In the genomic region with DNA sequence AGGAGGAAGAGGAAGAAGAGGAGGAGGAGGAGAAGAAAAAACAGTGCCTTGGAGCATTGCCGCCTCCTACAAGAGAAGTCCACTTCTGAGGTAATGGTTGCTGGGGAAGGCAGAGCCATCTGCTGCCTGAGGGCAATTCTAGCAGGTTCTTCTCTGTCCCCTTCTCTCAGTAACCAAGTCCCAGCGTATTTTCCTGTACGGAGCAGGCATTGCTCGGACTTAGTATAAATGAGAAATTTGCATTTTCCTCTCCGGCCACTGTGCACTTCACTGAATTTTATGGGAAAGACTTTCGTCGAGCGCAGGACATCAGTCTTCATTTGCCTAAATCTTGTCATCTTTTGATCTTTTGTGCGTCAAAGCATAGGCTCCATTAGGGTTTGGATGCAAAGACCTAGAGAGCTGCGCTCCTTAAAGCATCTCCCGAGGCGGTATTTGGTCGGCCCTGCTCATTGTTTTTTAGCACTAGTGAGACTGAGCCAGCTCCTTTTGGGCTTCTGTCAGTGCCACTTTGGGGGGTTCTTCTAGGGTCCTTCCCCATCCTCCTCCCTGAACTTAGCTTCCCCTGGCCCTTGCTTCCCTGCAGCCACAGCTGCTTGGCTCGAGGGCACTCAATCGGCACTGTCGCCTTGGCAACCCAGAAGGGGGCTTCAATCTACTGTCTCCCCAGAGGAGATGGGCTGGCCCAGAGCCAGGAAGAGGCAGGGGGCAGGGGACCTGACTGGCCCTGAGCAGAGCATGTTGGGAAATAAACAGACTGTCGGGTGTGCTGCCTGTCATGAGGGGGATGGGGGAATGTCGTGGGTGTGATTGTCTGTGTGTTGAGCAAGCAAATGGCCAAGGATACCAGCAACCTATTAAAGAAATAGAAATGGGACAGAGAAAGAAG, we compare ENCODE assay signal across 9 mouse cellular contexts. TPM values are rescaled to one million over a fixed set of nuclear protein-coding genes. Genes with fewer than 3 reads are reported as not detected.
DNase-seq lines count a peak whose midpoint lies in the region; ATAC-seq and TF ChIP-seq lines count a peak whose summit lies in the region.
"Had no signal": no experiment of that assay in that cellular context is flagged by ENCODE, and none has a peak within 500 bp of the region (broad histone marks: within the 10 kb centered on the region; RNA-seq: fewer than 3 reads in every experiment).

No protein-coding gene starts in this region.

- H3K27ac ChIP-seq in forebrain, embryonic 12.5 days, result peak overlapping the region; percentile 89
- peak overlapping the region; percentile 78 for H3K27ac ChIP-seq in liver, postnatal 0 days (ENCODE audit: low read depth)
- H3K27ac ChIP-seq: stomach, embryonic 15.5 days had no signal

- H3K36me3 ChIP-seq in forebrain, embryonic 12.5 days (replicated peaks), result no peaks in the 10 kb centered on the region
- no peaks in the 10 kb centered on the region for H3K36me3 ChIP-seq in liver, postnatal 0 days (replicated peaks; ENCODE audit: insufficient read depth, low read length)
- H3K36me3 ChIP-seq: stomach, embryonic 15.5 days had no signal

- DNase-seq in cerebellum, postnatal 4 days (ENCODE audit: low spot score in 2 of 2), result peak; percentile 65 to 91
- no peak for DNase-seq in cerebellum, adult 18-20 months
- DNase-seq in A20 (ENCODE audit: low read depth, low spot score), result peak; percentile 51
- peak; percentile 69 for DNase-seq in liver, postnatal 0 days
- no peak for DNase-seq in left cerebral cortex, adult 11 months (ENCODE audit: low spot score)
- DNase-seq in heart, postnatal 4 days, result no peak

- no peak for TF ChIP-seq EP300 in liver, postnatal 0 days (IDR thresholded peaks at IDR 0.05; ENCODE audit: low read depth)

- H3K27me3 ChIP-seq in forebrain, embryonic 12.5 days, result no peaks in the 10 kb centered on the region
- H3K27me3 ChIP-seq in liver, postnatal 0 days (ENCODE audit: insufficient read depth, low read length), result 0 out of 2 replicates have a peak, but pooled peaks cover 2% of the 10 kb centered on the region
- H3K27me3 ChIP-seq: stomach, embryonic 15.5 days had no signal

- H3K9me3 ChIP-seq in forebrain, embryonic 12.5 days, result no peaks in the 10 kb centered on the region
- no peaks in the 10 kb centered on the region for H3K9me3 ChIP-seq in liver, postnatal 0 days (ENCODE audit: low read length)
- H3K9me3 ChIP-seq: stomach, embryonic 15.5 days had no signal

- peak overlapping the region; percentile 19; the same call in 1 of the 2 replicates for H3K4me3 ChIP-seq in forebrain, embryonic 12.5 days (replicated peaks)
- H3K4me3 ChIP-seq in liver, postnatal 0 days (ENCODE audit: low read depth, low read length), result 0 out of 2 replicates have a peak overlapping the region, but pooled peaks have one; percentile 1
- H3K4me3 ChIP-seq: stomach, embryonic 15.5 days had no signal

- TF ChIP-seq CTCF in liver, postnatal 0 days (IDR thresholded peaks at IDR 0.05; ENCODE audit: low read depth), result no peak

- H3K4me2 ChIP-seq in forebrain, embryonic 12.5 days, result peak overlapping the region; percentile 50
- H3K4me2 ChIP-seq in liver, postnatal 0 days (ENCODE audit: low read depth, low read length), result peak overlapping the region; percentile 51
- H3K4me2 ChIP-seq: stomach, embryonic 15.5 days had no signal

- peaks cover 43% of the 10 kb centered on the region for H3K4me1 ChIP-seq in forebrain, embryonic 12.5 days
- H3K4me1 ChIP-seq in liver, postnatal 0 days (ENCODE audit: insufficient read depth), result peaks cover 12% of the 10 kb centered on the region

- H3K9ac ChIP-seq in forebrain, embryonic 12.5 days, result peak overlapping the region; percentile 40; the same call in 1 of the 2 replicates
- H3K9ac ChIP-seq in liver, postnatal 0 days (replicated peaks), result no peak overlapping the region
- H3K9ac ChIP-seq: stomach, embryonic 15.5 days had no signal

- peak; percentile 95 for ATAC-seq in forebrain, embryonic 12.5 days (ENCODE audit: low FRiP score)
- peak; percentile 56 for ATAC-seq in liver, postnatal 0 days
- ATAC-seq in erythroblast, adult 5-6 weeks (replicated peaks; ENCODE audit: low FRiP score, poor library complexity, severe bottlenecking), result no peak

- WGBS in forebrain, embryonic 12.5 days, result 7% methylated on average over 18 of the region's 18 CpGs
- WGBS in liver, postnatal 0 days (ENCODE audit: insufficient replicate concordance), result 26% methylated on average over 18 of the region's 18 CpGs

RNA-seq across cellular contexts. Expression of a gene that starts 13.7 kb away (rescaled TPM):
- 64.7 and 66.7 TPM in 2 replicates for polyA plus RNA-seq in forebrain, embryonic 12.5 days (2016; fragmentation: Nextera tagmentation; extraction: Ambion mirVana)
- polyA plus RNA-seq in liver, postnatal 0 days (2015; fragmentation: Nextera tagmentation; extraction: Ambion mirVana), result 5.6 and 5.9 TPM in 2 replicates
- 46.9 and 57.5 TPM in 2 replicates for total RNA-seq in erythroblast, adult 5-6 weeks (2015; ENCODE audit: low replicate concordance)
- 26.5 and 39.2 TPM in 2 replicates for total RNA-seq in erythroblast, adult 5-6 weeks (2017; ENCODE audit: low replicate concordance)
- 10 to 100 TPM; 56.5 to 57.8 TPM for total RNA-seq in heart, postnatal 4 days (2021)

RNA-seq across cellular contexts. Expression of a gene that starts 53.4 kb away (rescaled TPM):
- 57.8 and 57.9 TPM in 2 replicates for polyA plus RNA-seq in forebrain, embryonic 12.5 days (2016; fragmentation: Nextera tagmentation; extraction: Ambion mirVana)
- 6.4 and 7.3 TPM in 2 replicates for polyA plus RNA-seq in liver, postnatal 0 days (2015; fragmentation: Nextera tagmentation; extraction: Ambion mirVana)
- 5.0 and 6.9 TPM in 2 replicates for total RNA-seq in erythroblast, adult 5-6 weeks (2015; ENCODE audit: low replicate concordance)
- 8.2 and 9.0 TPM in 2 replicates for total RNA-seq in erythroblast, adult 5-6 weeks (2017; ENCODE audit: low replicate concordance)
- total RNA-seq in heart, postnatal 4 days (2021), result 10 to 100 TPM; 14.6 to 15.0 TPM

Comparison
In these comparisons a context has a peak if more than half of its experiments do, and no peak if none do; other contexts are left out.
1. DNase-seq: peak in cerebellum, postnatal 4 days (2 of 2), A20 (single experiment) and liver, postnatal 0 days (single experiment); none in cerebellum, adult 18-20 months (0 of 2), left cerebral cortex, adult 11 months (single experiment) and heart, postnatal 4 days (single experiment).